Mouse (Mus musculus) neural tube, embryonic 11.5 days (tissue): ENCODE measurements at regions not wholly inside any gene's neighbourhood (a gene's known extent, or its start where the extent isn't known, plus 50 kb on each side); places are given as distances from the start of the nearest gene placed in this dataset.

ENCODE experiments used
- ATAC-seq: fragments of 200-750 bp; cut with Nextera tagmentation; 2 replicates; pipeline ENCODE4 v1.8.0; 2017; ENCODE audit warnings: moderate number of reproducible peaks, mild to moderate bottlenecking, moderate TSS enrichment, moderate library complexity; ENCODE audit not compliant: insufficient read depth, low FRiP score, low TSS enrichment
- DNase-seq: peaks from one replicate; pipeline ENCODE4 v3.0.0-alpha.2; 2015; ENCODE audit warnings: low spot score
- H3K27ac ChIP-seq: fragments of 300-500 bp; sonication (generic); 2 replicates; pipeline ENCODE4 v1.5.1; 2014; ENCODE audit warnings: low read depth, mild to moderate bottlenecking, low read length
- H3K27me3 ChIP-seq: fragments of 300-500 bp; sonication (generic); 2 replicates; pipeline ENCODE4 v1.6.1; 2014; ENCODE audit warnings: mild to moderate bottlenecking, low read length, mixed read lengths; ENCODE audit not compliant: control insufficient read depth, insufficient read depth
- H3K36me3 ChIP-seq: fragments of 300-500 bp; sonication (generic); 2 replicates; pipeline ENCODE4 v1.6.1; 2014; ENCODE audit warnings: mild to moderate bottlenecking, low read length, moderate library complexity, mixed read lengths; ENCODE audit not compliant: control insufficient read depth, insufficient read depth
- H3K4me1 ChIP-seq: fragments of 300-500 bp; sonication (generic); 2 replicates; pipeline ENCODE4 v1.6.1; 2014; ENCODE audit warnings: low read length, mixed read lengths; ENCODE audit not compliant: control insufficient read depth, insufficient read depth
- H3K4me2 ChIP-seq: fragments of 300-500 bp; sonication (generic); 2 replicates; pipeline ENCODE4 v1.6.1; 2014; ENCODE audit warnings: low read depth, mild to moderate bottlenecking, moderate library complexity
- H3K4me3 ChIP-seq: fragments of 300-500 bp; sonication (generic); 2 replicates; pipeline ENCODE4 v1.5.1; 2014; ENCODE audit warnings: low read depth, low read length
- H3K9ac ChIP-seq: fragments of 300-500 bp; sonication (generic); 2 replicates; pipeline ENCODE4 v1.6.1; 2014; ENCODE audit warnings: mild to moderate bottlenecking, low read length
- H3K9me3 ChIP-seq: fragments of 300-500 bp; sonication (generic); 2 replicates; pipeline ENCODE4 v1.6.1; 2016; ENCODE audit warnings: low read length; ENCODE audit not compliant: control insufficient read depth
- WGBS: fragments of 180-500 bp; shearing (Covaris S2); extraction: QIAGEN DNeasy Blood & Tissue Kit; methylation state at CpG from one replicate; pipeline ENCODE4 v1.1.7; 2014; 5-methylcytosine and 5-hydroxymethylcytosine counted together

DNA sequence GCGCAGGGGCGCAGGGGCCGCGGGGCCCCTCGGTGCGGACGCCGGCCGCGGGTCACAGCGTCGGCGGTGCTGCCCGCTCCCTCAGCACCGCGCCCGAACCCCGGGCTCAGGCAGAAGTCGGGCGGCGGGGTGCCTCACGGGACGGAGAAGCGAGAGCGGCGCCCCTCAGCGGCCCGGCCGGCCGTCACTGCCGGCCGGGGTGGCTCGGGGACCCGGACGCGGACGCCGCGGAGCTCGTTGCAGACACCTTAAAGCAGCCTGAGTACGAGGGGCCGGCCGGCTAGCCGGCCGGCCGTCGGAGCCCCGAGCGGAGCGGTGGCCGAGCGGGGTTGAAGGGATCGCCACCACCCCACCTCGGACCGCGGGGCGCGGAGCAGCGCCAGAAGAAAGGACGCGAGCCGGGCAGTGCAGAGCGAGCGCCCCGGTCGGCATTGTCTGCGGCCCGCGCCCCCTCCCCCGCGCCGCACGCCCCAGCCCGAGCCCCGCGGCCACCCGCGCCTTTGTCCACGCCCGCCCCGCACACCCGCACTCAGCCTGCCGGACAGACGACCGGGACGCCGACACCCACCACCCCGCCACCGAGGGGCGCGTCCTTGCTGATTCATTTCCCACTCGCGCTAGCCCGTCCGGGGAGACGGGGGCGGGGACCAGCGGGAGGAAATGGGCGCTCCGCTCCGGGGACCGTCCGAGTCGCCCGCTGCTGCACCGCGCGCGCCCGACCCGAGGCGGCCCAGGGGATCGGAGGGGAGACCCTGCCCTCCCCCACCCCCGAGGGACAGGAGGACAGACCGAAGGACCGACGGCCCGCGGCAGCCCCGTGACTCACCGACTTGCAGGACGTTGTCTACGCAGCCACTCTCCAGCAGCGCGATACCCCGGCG lies 155.4 kb upstream of the Smim15 start:
- WGBS = 0% methylated on average over 97 of the region's 127 CpGs
- no peaks in the 10 kb centered on the region for H3K9me3 ChIP-seq
- H3K9ac ChIP-seq = peak overlapping the region; percentile 96
- H3K4me3 ChIP-seq = peak overlapping the region; percentile 79
- peak overlapping the region; percentile 99 for H3K27ac ChIP-seq
- H3K27me3 ChIP-seq = no peaks in the 10 kb centered on the region
- H3K36me3 ChIP-seq = no peaks in the 10 kb centered on the region
- peaks cover 20% of the 10 kb centered on the region for H3K4me1 ChIP-seq
- peak overlapping the region; percentile 61 for H3K4me2 ChIP-seq
- peak; percentile 69 for DNase-seq
- ATAC-seq = no peak

DNA sequence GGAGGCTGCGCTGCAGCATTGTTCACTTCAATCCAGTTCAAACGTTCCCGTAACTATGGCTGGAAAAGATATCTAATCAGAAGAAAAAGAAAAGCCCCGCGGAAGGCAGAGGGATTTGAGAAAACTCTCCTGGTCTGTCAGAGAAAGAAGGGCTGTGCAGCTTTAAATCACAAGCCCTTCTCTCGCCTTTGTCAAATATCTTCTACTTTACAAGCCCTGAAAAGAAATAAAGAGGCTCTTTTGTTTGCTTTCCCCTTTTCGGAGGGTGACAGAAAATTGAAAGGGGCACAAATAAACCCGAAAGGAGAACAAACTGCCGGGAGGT lies 156.1 kb upstream of the Smim15 start:
- Histone ChIP-seq H3K9ac (peak overlapping the region; percentile 96), H3K27me3 (no peaks in the 10 kb centered on the region), H3K36me3 (no peaks in the 10 kb centered on the region), H3K9me3 (no peaks in the 10 kb centered on the region), H3K4me1 (peaks cover 20% of the 10 kb centered on the region), H3K27ac (peak overlapping the region; percentile 99), H3K4me2 (peak overlapping the region; percentile 61), H3K4me3 (peak overlapping the region; percentile 79)
- no peak for ATAC-seq
- DNase-seq = peak; percentile 43
- 0% methylated on average over 9 of the region's 9 CpGs for WGBS

DNA sequence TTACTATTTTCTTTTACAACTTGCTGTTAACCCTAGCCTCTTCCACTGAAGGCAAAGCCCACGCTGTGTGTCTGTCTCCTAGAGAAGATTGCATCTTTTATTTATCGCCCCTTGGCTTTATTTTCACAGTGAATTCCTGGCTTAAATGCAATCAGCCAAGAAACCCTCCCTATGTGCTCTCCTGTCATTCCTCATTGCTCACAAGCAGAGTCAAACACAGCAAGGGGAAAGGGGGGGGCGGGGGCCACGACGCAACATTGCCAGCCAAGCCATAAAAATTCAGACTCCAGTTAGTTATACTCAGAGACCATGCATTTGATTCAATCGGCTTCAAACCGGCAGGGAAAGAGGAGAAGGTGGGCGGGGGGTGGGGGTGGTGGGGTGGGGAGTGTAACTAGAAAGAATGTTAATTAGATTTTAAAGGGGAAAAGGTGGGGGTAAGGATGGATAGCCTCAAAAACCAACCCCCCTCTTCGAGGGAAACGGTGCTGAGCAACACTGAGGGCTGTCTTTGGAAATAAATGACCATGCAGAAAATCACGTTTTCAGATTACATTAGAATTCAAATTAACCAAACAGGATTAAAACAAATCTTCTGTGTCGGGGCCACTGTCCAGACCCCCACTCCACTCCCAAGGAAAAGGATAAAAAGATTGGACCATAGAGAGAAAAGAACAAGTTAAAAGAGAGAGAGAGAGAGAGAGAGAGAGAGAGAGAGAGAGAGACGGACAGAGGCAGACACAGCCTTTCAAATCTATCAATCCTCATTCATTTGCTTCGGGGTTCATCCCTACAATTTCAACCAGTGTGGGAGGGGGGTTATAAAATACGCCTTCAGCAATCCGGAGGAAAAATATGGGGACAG lies 156.6 kb upstream of the Smim15 start:
- no peaks in the 10 kb centered on the region for H3K27me3 ChIP-seq
- H3K27ac ChIP-seq = peak overlapping the region; percentile 99
- H3K4me1 ChIP-seq = peaks cover 20% of the 10 kb centered on the region
- DNase-seq (peak; percentile 54), ATAC-seq (no peak)
- peak overlapping the region; percentile 61 for H3K4me2 ChIP-seq
- H3K9me3 ChIP-seq = no peaks in the 10 kb centered on the region
- 2% methylated on average over 16 of the region's 16 CpGs for WGBS
- no peaks in the 10 kb centered on the region for H3K36me3 ChIP-seq
- peak overlapping the region; percentile 79 for H3K4me3 ChIP-seq
- peak overlapping the region; percentile 96 for H3K9ac ChIP-seq

DNA sequence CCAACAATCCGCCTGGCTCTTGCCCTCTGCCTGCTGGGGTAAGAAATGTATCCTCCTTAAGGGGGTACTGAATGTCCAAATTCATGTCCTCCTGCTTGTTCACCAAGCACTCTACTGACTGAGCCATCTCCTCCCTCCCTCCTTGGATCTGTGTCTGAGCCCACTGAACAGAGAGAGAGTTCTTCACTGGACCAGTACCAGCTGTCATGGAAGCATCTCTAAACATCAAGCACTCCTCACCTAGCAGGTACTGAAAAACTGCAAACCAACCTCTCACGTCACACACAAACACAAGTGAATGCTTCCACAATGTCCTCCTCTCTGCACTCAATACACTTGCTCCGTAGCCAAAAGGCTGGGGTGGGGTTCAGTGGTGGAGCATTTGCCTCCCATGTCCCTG lies 159.4 kb upstream of the Smim15 start:
- no peak overlapping the region for H3K4me2 ChIP-seq

DNA sequence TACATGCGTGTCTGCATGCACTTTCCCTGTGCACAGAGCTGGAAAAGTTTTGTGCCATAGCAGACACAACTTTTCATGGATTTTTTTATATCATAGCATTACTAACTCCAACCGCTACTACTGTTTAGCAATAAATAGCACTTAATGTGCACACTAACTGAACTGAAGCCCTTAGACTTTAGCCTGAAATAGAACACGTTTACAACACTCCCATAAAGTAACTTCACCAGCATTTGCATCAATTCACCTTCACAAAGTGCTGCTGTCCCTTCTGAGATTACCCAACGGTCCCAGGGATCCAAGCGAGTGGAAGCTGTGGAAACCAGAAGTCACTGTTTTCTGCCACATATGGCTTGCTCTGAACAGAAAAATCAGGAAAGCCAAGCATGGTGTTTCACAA lies 161.9 kb upstream of the Smim15 start:
- H3K4me3 ChIP-seq = no peak overlapping the region
- ATAC-seq (no peak), DNase-seq (no peak)
- H3K4me1 ChIP-seq = peaks cover 15% of the 10 kb centered on the region
- H3K9me3 ChIP-seq = no peaks in the 10 kb centered on the region
- H3K36me3 ChIP-seq = no peaks in the 10 kb centered on the region
- H3K9ac ChIP-seq = no peak overlapping the region
- WGBS = 62% methylated on average over 5 of the region's 5 CpGs
- H3K4me2 ChIP-seq = no peak overlapping the region
- no peak overlapping the region for H3K27ac ChIP-seq
- H3K27me3 ChIP-seq = no peaks in the 10 kb centered on the region

More for the DNA sequence above, 159.4 kb upstream of the Smim15 start:
- no peaks in the 10 kb centered on the region for H3K36me3 ChIP-seq
- no peaks in the 10 kb centered on the region for H3K27me3 ChIP-seq
- no peak for DNase-seq
- WGBS = 89% methylated on average over 3 of the region's 3 CpGs
- ATAC-seq = no peak
- H3K9me3 ChIP-seq = no peaks in the 10 kb centered on the region
- peaks cover 15% of the 10 kb centered on the region for H3K4me1 ChIP-seq
- H3K4me3 ChIP-seq = no peak overlapping the region
- H3K27ac ChIP-seq = no peak overlapping the region
- H3K9ac ChIP-seq = no peak overlapping the region

DNA sequence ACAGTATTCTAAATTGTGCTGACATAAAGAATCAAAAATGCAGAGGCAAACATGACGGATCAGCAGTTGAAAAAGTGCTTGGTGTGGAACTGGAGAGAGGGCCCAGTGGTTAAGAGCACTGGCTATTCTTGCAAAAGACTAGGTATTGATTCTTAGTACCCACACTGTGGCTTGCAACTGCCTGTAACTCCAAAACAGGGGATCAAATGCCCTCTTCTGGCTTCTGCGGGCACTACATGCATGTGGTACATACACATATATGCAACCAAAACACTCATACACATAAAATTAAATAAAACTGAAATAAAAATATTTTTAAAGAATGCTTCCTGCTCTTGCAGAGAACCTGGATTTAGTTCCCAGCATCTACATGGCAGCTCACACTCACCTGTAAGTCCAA lies 163.7 kb upstream of the Smim15 start:
- Histone ChIP-seq H3K27me3 (no peaks in the 10 kb centered on the region), H3K9ac (no peak overlapping the region), H3K36me3 (no peaks in the 10 kb centered on the region), H3K27ac (no peak overlapping the region), H3K4me2 (no peak overlapping the region), H3K4me3 (no peak overlapping the region), H3K9me3 (no peaks in the 10 kb centered on the region), H3K4me1 (peaks cover 7% of the 10 kb centered on the region; the same call in 1 of the 2 replicates)
- WGBS = 98% methylated on average over 2 of the region's 2 CpGs
- no peak for ATAC-seq
- DNase-seq = no peak

DNA sequence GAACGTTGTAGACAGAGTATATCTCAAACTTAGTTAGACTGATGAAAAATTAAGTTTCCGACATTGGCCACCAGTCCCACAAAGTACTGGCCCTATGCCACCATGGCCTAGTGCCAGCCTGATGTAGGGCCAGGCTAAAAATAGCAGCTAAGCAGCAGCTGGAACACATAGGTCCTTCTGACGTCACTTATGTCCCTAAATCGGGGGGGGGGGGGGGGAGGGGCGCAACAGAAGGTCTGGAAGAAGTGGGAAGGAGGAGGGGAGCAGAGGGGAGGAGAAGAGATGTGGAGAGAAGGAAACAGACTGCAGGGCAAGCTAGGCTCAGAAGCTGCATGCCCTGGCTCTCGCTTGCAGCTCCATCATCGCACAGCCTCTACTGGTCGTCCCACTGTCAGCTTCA lies 164.7 kb upstream of the Smim15 start:
- no peaks in the 10 kb centered on the region for H3K27me3 ChIP-seq
- no peaks in the 10 kb centered on the region for H3K9me3 ChIP-seq
- WGBS = 81% methylated on average over 6 of the region's 8 CpGs
- H3K4me3 ChIP-seq = no peak overlapping the region
- H3K27ac ChIP-seq = no peak overlapping the region
- H3K4me1 ChIP-seq = peaks cover 3% of the 10 kb centered on the region; the same call in 1 of the 2 replicates
- no peak for DNase-seq
- no peak for ATAC-seq
- H3K9ac ChIP-seq = no peak overlapping the region
- no peaks in the 10 kb centered on the region for H3K36me3 ChIP-seq
- no peak overlapping the region for H3K4me2 ChIP-seq

DNA sequence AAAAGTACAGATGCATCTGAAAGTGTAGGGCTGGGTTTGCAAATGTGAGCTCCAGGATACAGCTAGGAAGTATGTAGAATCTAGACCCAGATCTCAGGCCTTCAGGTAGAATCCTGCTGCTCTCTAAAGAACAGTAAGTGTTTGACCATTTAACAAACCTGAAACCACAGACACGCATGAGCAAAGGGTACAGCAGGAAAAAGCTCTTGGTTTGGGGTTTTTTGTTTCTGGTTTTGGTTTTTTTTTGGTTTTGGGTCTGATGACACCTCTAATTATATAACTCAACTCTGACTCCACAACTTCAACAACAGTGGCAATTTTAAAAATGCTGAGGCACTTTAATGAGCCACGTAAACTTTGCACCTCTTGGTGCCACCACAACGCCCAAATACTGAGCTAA lies 165.3 kb upstream of the Smim15 start:
- Histone ChIP-seq H3K9me3 (no peaks in the 10 kb centered on the region), H3K4me2 (no peak overlapping the region), H3K9ac (no peak overlapping the region), H3K4me3 (no peak overlapping the region), H3K4me1 (0 out of 2 replicates have a peak, but pooled peaks cover 3% of the 10 kb centered on the region), H3K27me3 (no peaks in the 10 kb centered on the region), H3K36me3 (no peaks in the 10 kb centered on the region), H3K27ac (no peak overlapping the region)
- WGBS = 96% methylated on average over 3 of the region's 3 CpGs
- no peak for DNase-seq
- no peak for ATAC-seq
